Mouse (Mus musculus) testis, adult 2 months (tissue): ENCODE measurements at regions not wholly inside any gene's neighbourhood (a gene's known extent, or its start where the extent isn't known, plus 50 kb on each side); places are given as distances from the start of the nearest gene placed in this dataset.

Experiments
- CTCF ChIP-seq: fragments of 200-500 bp; IDR thresholded peaks from 2 replicates; pipeline ENCODE4 v1.5.1; 2012; ENCODE audit warnings: low read depth, mild to moderate bottlenecking, inconsistent platforms, low read length, moderate library complexity; ENCODE audit not compliant: control insufficient read depth, insufficient read depth, insufficient replicate concordance
- POLR2A ChIP-seq: fragments of 200-500 bp; IDR thresholded peaks from 2 replicates; pipeline ENCODE4 v1.6.1; 2012; ENCODE audit warnings: low read depth, mild to moderate bottlenecking, inconsistent platforms, low read length, moderate library complexity; ENCODE audit not compliant: control insufficient read depth

DNA sequence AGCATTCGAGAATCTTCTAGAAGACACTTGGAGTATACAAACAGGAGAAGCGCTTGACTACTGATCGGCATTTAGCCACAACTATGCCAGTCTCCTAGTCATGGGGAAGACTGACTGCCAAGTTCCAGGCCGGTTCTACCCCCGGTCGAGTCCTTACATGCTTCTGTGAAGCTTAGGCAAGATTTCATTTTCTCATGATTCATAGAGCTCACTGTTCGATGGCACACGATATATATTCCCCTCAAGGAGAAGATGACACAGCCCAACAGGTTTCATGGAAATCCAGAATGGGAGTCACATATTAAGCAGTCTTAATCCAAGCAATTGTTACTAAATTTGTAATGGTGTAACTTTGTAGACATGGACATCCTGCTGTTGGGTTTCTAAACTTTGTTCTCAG is 177.8 kb downstream of the Slc38a4 start:
- no peak for TF ChIP-seq CTCF
- no peak for TF ChIP-seq POLR2A
